Mouse (Mus musculus): ENCODE data around the gene Cntf.

DNA sequence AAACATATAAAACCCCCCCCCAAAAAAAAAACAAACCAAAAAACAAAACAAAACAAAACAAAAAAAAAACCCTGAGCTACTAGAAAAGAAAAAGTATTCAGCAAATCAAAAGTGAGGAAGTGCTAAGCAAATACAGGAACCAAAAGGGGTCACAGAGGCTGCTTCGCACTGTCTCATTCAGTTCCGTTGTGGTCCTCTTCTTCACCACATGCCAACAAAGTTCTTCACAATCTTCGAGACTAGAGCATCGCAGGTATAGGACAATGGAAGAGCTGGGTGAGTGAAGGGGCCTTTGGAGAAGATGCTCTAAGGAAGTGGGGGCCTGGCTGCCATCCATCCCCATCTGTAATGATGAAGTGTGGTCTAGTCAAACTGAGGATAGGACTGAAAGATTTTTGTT is 33.0 kb upstream of the Cntf start:
- TF ChIP-seq CTCF (IDR thresholded peaks at IDR 0.05; ENCODE audit: control insufficient read depth, insufficient read depth, low read length) (no peak), POLR2A (IDR thresholded peaks at IDR 0.05; ENCODE audit: borderline replicate concordance, control insufficient read depth, low read depth, low read length) (no peak)
